Comparison of ENCODE assay signal across 8 mouse cellular contexts in the genomic region with DNA sequence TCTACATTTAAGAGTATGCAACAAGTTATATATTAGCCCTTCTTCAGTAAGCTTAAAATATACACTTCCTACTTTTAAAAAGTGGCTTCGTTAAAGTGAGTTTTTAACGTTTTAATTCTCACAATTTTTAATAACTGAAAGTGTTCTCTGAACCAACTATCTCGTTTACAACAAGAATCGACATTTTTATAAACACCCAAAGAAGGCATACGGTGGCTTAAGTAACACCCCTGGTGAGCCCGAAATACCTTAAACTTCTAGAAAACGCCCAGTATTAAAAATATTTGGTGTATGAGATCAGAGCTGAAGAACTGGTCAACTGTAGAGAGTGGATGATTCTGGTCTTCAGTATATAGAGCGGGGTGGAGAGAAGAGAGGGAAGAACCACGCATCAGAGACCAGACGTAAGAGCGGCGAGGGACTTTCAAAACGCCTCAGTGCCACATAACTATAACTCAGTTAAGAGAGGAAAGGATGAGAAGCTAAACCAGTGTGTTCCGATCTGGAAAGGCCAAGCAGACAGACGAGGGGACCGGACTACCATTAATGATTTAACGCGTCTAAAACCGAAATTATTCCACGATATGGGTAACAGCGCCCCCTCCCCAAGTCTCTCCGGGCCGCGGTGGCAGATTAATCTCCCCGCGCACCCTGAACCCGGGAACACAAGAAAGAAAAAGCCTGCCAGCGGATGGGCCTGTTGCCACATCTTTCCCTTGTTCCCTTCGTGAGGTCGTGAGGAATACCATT. TPM values are rescaled to one million over a fixed set of nuclear protein-coding genes. Genes with fewer than 3 reads are reported as not detected.
A peak's percentile ranks its signal among the peaks of the same experiment; 100 is the strongest.
DNase-seq lines count a peak whose midpoint lies in the region; ATAC-seq and TF ChIP-seq lines count a peak whose summit lies in the region.

No protein-coding gene starts in this region.

- peak overlapping the region; percentile 96 for H3K9ac ChIP-seq in kidney, embryonic 16.5 days (replicated peaks; ENCODE audit: low read length)
- H3K9ac ChIP-seq in ES-E14 (ENCODE audit: insufficient read depth, low read depth, low read length, poor library complexity, severe bottlenecking): peak overlapping the region; percentile 98
- peak overlapping the region; percentile 81 for H3K9ac ChIP-seq in liver, postnatal 0 days (replicated peaks)

- H3K4me1 ChIP-seq in kidney, embryonic 16.5 days (ENCODE audit: insufficient read depth, low read length): peaks cover 19% of the 10 kb centered on the region
- peaks cover 5 to 12% of the 10 kb centered on the region in 2 experiments; a peak in 3 of 4 replicates for H3K4me1 ChIP-seq in ES-E14 (ENCODE audit: control insufficient read depth in 2 of 2, insufficient read depth in 2 of 2, low read length in 2 of 2, poor library complexity in 1 of 2)
- H3K4me1 ChIP-seq in hindbrain, embryonic 10.5 days (replicated peaks): peaks cover 23% of the 10 kb centered on the region
- H3K4me1 ChIP-seq in liver, postnatal 0 days (ENCODE audit: insufficient read depth): peaks cover 20% of the 10 kb centered on the region

- no peaks in the 10 kb centered on the region for H3K9me3 ChIP-seq in kidney, embryonic 16.5 days (ENCODE audit: low read length)
- H3K9me3 ChIP-seq in ES-E14 (ENCODE audit: control insufficient read depth, insufficient read depth, low read depth, low read length): no peaks in the 10 kb centered on the region
- no peaks in the 10 kb centered on the region for H3K9me3 ChIP-seq in hindbrain, embryonic 10.5 days
- H3K9me3 ChIP-seq in liver, postnatal 0 days (ENCODE audit: low read length): no peaks in the 10 kb centered on the region

- DNase-seq in kidney, adult 9 months: no peak
- no peak for DNase-seq in ES-E14 (ENCODE audit: low read depth, low spot score)
- DNase-seq in cerebellum, postnatal 10 days: peak; percentile 66 to 68
- DNase-seq in hindbrain, embryonic 10.5 days (ENCODE audit: low spot score): no peak
- peak; percentile 48 for DNase-seq in liver, postnatal 0 days
- DNase-seq in spleen, postnatal 36 days (ENCODE audit: low spot score in 2 of 2): peak; percentile 22 to 29

- peak overlapping the region; percentile 80 for H3K4me2 ChIP-seq in kidney, embryonic 16.5 days (replicated peaks; ENCODE audit: low read depth, low read length)
- peak overlapping the region; percentile 89 for H3K4me2 ChIP-seq in liver, postnatal 0 days (ENCODE audit: low read depth, low read length)

- peak overlapping the region; percentile 99 for H3K4me3 ChIP-seq in kidney, embryonic 16.5 days (ENCODE audit: low read length)
- H3K4me3 ChIP-seq in ES-E14 (ENCODE audit: insufficient read depth in 1 of 2, low read depth in 1 of 2, low read length in 2 of 2, poor library complexity in 1 of 2, severe bottlenecking in 1 of 2): peak overlapping the region; percentile 82 to 96
- H3K4me3 ChIP-seq in hindbrain, embryonic 10.5 days: peak overlapping the region; percentile 99
- H3K4me3 ChIP-seq in liver, postnatal 0 days (ENCODE audit: low read depth, low read length): peak overlapping the region; percentile 74

- no peak for TF ChIP-seq EP300 in liver, postnatal 0 days (IDR thresholded peaks at IDR 0.05; ENCODE audit: low read depth)

- in situ Hi-C loops in ES-E14 (cut with MboI; ENCODE audit: low sequenced_read_pairs in 2 of 2, unreplicated experiment in 2 of 2): no loop called here

- peak overlapping the region; percentile 96 for H3K27ac ChIP-seq in kidney, embryonic 16.5 days (ENCODE audit: low read length)
- H3K27ac ChIP-seq in ES-E14 (ENCODE audit: insufficient read depth, low read depth, low read length, poor library complexity, severe bottlenecking): peak overlapping the region; percentile 88
- peak overlapping the region; percentile 97 for H3K27ac ChIP-seq in hindbrain, embryonic 10.5 days
- H3K27ac ChIP-seq in liver, postnatal 0 days (ENCODE audit: low read depth): peak overlapping the region; percentile 95

- TF ChIP-seq CTCF in liver, postnatal 0 days (IDR thresholded peaks at IDR 0.05; ENCODE audit: low read depth): peak; percentile 12

- WGBS in kidney, embryonic 16.5 days: under 1% methylated on average over 30 of the region's 30 CpGs
- WGBS in hindbrain, embryonic 10.5 days: under 1% methylated on average over 30 of the region's 30 CpGs
- WGBS in liver, postnatal 0 days (ENCODE audit: insufficient replicate concordance): under 1% methylated on average over 30 of the region's 30 CpGs

- no peak for ATAC-seq in kidney, embryonic 16.5 days (ENCODE audit: low FRiP score, low TSS enrichment)
- no peak for ATAC-seq in liver, postnatal 0 days
- ATAC-seq in activated CD4-positive, CD25-positive, alpha-beta regulatory T cell, adult 4 months: no peak

- no peaks in the 10 kb centered on the region for H3K36me3 ChIP-seq in kidney, embryonic 16.5 days (ENCODE audit: insufficient read depth, low read length)
- H3K36me3 ChIP-seq in ES-E14 (ENCODE audit: control insufficient read depth, insufficient read depth, low read length, poor library complexity, severe bottlenecking): no peaks in the 10 kb centered on the region
- no peaks in the 10 kb centered on the region for H3K36me3 ChIP-seq in hindbrain, embryonic 10.5 days
- no peaks in the 10 kb centered on the region for H3K36me3 ChIP-seq in liver, postnatal 0 days (replicated peaks; ENCODE audit: insufficient read depth, low read length)

- no peaks in the 10 kb centered on the region for H3K27me3 ChIP-seq in kidney, embryonic 16.5 days (ENCODE audit: insufficient read depth, low read length)
- no peaks in the 10 kb centered on the region for H3K27me3 ChIP-seq in hindbrain, embryonic 10.5 days (ENCODE audit: insufficient read depth, poor library complexity, severe bottlenecking)
- H3K27me3 ChIP-seq in liver, postnatal 0 days (ENCODE audit: insufficient read depth, low read length): no peaks in the 10 kb centered on the region

TF ChIP-seq in ES-E14, 5 proteins besides CTCF, POLR2A, EP300 and RAD21:
- TF ChIP-seq ZNF384 (IDR thresholded peaks at IDR 0.05; ENCODE audit: low read depth, low read length) (no peak), MAFK (IDR thresholded peaks at IDR 0.05; ENCODE audit: insufficient read depth, low read depth, low read length) (no peak), ZC3H11A (IDR thresholded peaks at IDR 0.05; ENCODE audit: borderline replicate concordance, low read depth, low read length) (no peak), CHD2 (IDR thresholded peaks at IDR 0.05; ENCODE audit: low read depth, low read length) (no peak), HCFC1 (IDR thresholded peaks at IDR 0.05; ENCODE audit: borderline replicate concordance, insufficient read depth, low read length) (no peak)

RNA-seq across cellular contexts. Expression of a gene that starts 1.3 kb away (rescaled TPM):
- polyA plus RNA-seq in kidney, embryonic 16.5 days (2015; fragmentation: Nextera tagmentation; extraction: Ambion mirVana): 23.0 and 23.3 TPM in 2 replicates
- 125 and 129 TPM in 2 replicates for total RNA-seq in ES-E14 (2012; rRNA removed)
- polyA plus RNA-seq in hindbrain, embryonic 10.5 days (2016; fragmentation: Nextera tagmentation; extraction: Ambion mirVana): 25.6 and 31.1 TPM in 2 replicates
- polyA plus RNA-seq in liver, postnatal 0 days (2015; fragmentation: Nextera tagmentation; extraction: Ambion mirVana): 6.6 and 8.0 TPM in 2 replicates
- 10 to 100 TPM; 49.3 to 55.8 TPM for polyA plus RNA-seq in activated CD4-positive, CD25-positive, alpha-beta regulatory T cell, adult 4 months (2017; shearing (Covaris generic))

RNA-seq across cellular contexts. Expression of a gene that starts 57.1 kb away (rescaled TPM):
- polyA plus RNA-seq in kidney, embryonic 16.5 days (2015; fragmentation: Nextera tagmentation; extraction: Ambion mirVana): 7.1 and 8.1 TPM in 2 replicates
- total RNA-seq in ES-E14 (2012; rRNA removed): 28.2 and 32.0 TPM in 2 replicates
- polyA plus RNA-seq in hindbrain, embryonic 10.5 days (2016; fragmentation: Nextera tagmentation; extraction: Ambion mirVana): 6.5 and 8.1 TPM in 2 replicates
- 4.4 TPM in 2 replicates for polyA plus RNA-seq in liver, postnatal 0 days (2015; fragmentation: Nextera tagmentation; extraction: Ambion mirVana)
- 1 to 10 TPM; 4.8 to 6.4 TPM for polyA plus RNA-seq in activated CD4-positive, CD25-positive, alpha-beta regulatory T cell, adult 4 months (2017; shearing (Covaris generic))

Comparison
In these comparisons a context has a peak if more than half of its experiments do, and no peak if none do; other contexts are left out.
1. DNase-seq: peak in cerebellum, postnatal 10 days (2 of 2), liver, postnatal 0 days (single experiment) and spleen, postnatal 36 days (2 of 2); none in kidney, adult 9 months (single experiment), ES-E14 (single experiment) and hindbrain, embryonic 10.5 days (single experiment).
2. Peak in every context shown above with its lines, with median percentiles within 50 percentile points of each other: H3K27ac ChIP-seq, H3K4me3 ChIP-seq and H3K9ac ChIP-seq.